19 mouse cellular contexts compared by ENCODE assay signal in genomic region chr3:138083073-138083637, GRCm38 (mm10). TPM values are rescaled to one million over a fixed set of nuclear protein-coding genes. Genes with fewer than 3 reads are reported as not detected.
DNase-seq lines count a peak whose midpoint lies in the region; ATAC-seq and TF ChIP-seq lines count a peak whose summit lies in the region.
"Had no signal": no experiment of that assay in that cellular context is flagged by ENCODE, and none has a peak within 500 bp of the region (broad histone marks: within the 10 kb centered on the region; RNA-seq: fewer than 3 reads in every experiment).

No protein-coding gene starts in this region.

- H3K9ac ChIP-seq in hindbrain, postnatal 0 days (replicated peaks; ENCODE audit: low read length): no peak overlapping the region
- no peak overlapping the region for H3K9ac ChIP-seq in hindbrain, embryonic 14.5 days
- H3K9ac ChIP-seq: liver, embryonic 13.5 days had no signal

- H3K4me3 ChIP-seq in hindbrain, postnatal 0 days (ENCODE audit: low read length): no peak overlapping the region
- no peak overlapping the region for H3K4me3 ChIP-seq in hindbrain, embryonic 14.5 days (replicated peaks; ENCODE audit: low read length)
- H3K4me3 ChIP-seq: embryonic facial prominence, embryonic 10.5 days; liver, embryonic 13.5 days; midbrain, embryonic 10.5 days; myocyte had no signal

- DNase-seq in frontal cortex, postnatal 14 days (ENCODE audit: low spot score in 2 of 2): no peak
- peak; percentile 12 for DNase-seq in hindbrain, postnatal 0 days (ENCODE audit: low spot score)
- DNase-seq in hindbrain, embryonic 14.5 days (ENCODE audit: low spot score): no peak
- DNase-seq in brain, embryonic 14.5 days (ENCODE audit: low read depth): peak; percentile 66
- peak; percentile 59 for DNase-seq in cerebellum, adult 9-11 months
- DNase-seq in embryo, embryonic 10.5 days (ENCODE audit: low spot score): no peak
- no peak for DNase-seq in urinary bladder, postnatal 4 days (ENCODE audit: low spot score in 2 of 2)
- DNase-seq: adrenal gland, postnatal 10 days; gastrocnemius, postnatal 10 days; kidney, adult 8-10 months; liver, embryonic 13.5 days; lung, postnatal 10 days had no signal

- TF ChIP-seq CTCF in hindbrain, postnatal 0 days (IDR thresholded peaks at IDR 0.05; ENCODE audit: low read depth): no peak
- no peak for TF ChIP-seq CTCF in brain, embryonic 14.5 days (IDR thresholded peaks at IDR 0.05; ENCODE audit: borderline replicate concordance, extremely low read depth, insufficient read depth, insufficient read length)

- H3K36me3 ChIP-seq in hindbrain, postnatal 0 days (ENCODE audit: insufficient read depth, low read length): no peaks in the 10 kb centered on the region
- H3K36me3 ChIP-seq in hindbrain, embryonic 14.5 days (replicated peaks; ENCODE audit: control insufficient read depth, insufficient read depth): no peaks in the 10 kb centered on the region
- H3K36me3 ChIP-seq: embryonic facial prominence, embryonic 10.5 days; G1E; liver, embryonic 13.5 days; midbrain, embryonic 10.5 days had no signal

- WGBS in hindbrain, postnatal 0 days: 76% methylated on average over 1 of the region's 1 CpGs
- 73% methylated on average over 1 of the region's 1 CpGs for WGBS in hindbrain, embryonic 14.5 days

- H3K27me3 ChIP-seq in hindbrain, postnatal 0 days (ENCODE audit: insufficient read depth, low read length): no peaks in the 10 kb centered on the region
- no peaks in the 10 kb centered on the region for H3K27me3 ChIP-seq in hindbrain, embryonic 14.5 days (ENCODE audit: control insufficient read depth, insufficient read depth, low read length)
- H3K27me3 ChIP-seq: liver, embryonic 13.5 days had no signal

- no peaks in the 10 kb centered on the region for H3K9me3 ChIP-seq in hindbrain, postnatal 0 days (ENCODE audit: low read length)
- no peaks in the 10 kb centered on the region for H3K9me3 ChIP-seq in hindbrain, embryonic 14.5 days (ENCODE audit: control insufficient read depth, low read length)
- H3K9me3 ChIP-seq: embryonic facial prominence, embryonic 10.5 days; G1E; liver, embryonic 13.5 days; midbrain, embryonic 10.5 days had no signal

- TF ChIP-seq POLR2A in brain, embryonic 14.5 days (IDR thresholded peaks at IDR 0.05; ENCODE audit: borderline replicate concordance, extremely low read depth, insufficient read depth, insufficient read length, poor library complexity, severe bottlenecking): no peak

- ATAC-seq in frontal cortex, adult (ENCODE audit: low TSS enrichment): peak; percentile 98
- ATAC-seq in hindbrain, postnatal 0 days: no peak
- ATAC-seq in hindbrain, embryonic 14.5 days (ENCODE audit: low FRiP score): no peak

- no peak overlapping the region for H3K4me2 ChIP-seq in hindbrain, postnatal 0 days (ENCODE audit: low read depth, low read length)
- H3K4me2 ChIP-seq in hindbrain, embryonic 14.5 days (replicated peaks): no peak overlapping the region
- H3K4me2 ChIP-seq: liver, embryonic 13.5 days had no signal

- H3K27ac ChIP-seq in hindbrain, postnatal 0 days: no peak overlapping the region
- no peak overlapping the region for H3K27ac ChIP-seq in hindbrain, embryonic 14.5 days
- H3K27ac ChIP-seq: embryonic facial prominence, embryonic 10.5 days; liver, embryonic 13.5 days; midbrain, embryonic 10.5 days had no signal

- no peaks in the 10 kb centered on the region for H3K4me1 ChIP-seq in hindbrain, postnatal 0 days (ENCODE audit: insufficient read depth, low read length)
- no peaks in the 10 kb centered on the region for H3K4me1 ChIP-seq in hindbrain, embryonic 14.5 days (replicated peaks; ENCODE audit: control insufficient read depth, insufficient read depth, low read length)
- H3K4me1 ChIP-seq: liver, embryonic 13.5 days had no signal

RNA-seq across cellular contexts. Expression of gene Gm5105, which starts 16.0 kb away (rescaled TPM):
- total RNA-seq in hindbrain, postnatal 0 days (2014; rRNA removed): not detected in 2 replicates
- 0.11 and 0.18 TPM in 2 replicates for polyA plus RNA-seq in hindbrain, postnatal 0 days (2015; fragmentation: Nextera tagmentation; extraction: Ambion mirVana)
- polyA plus RNA-seq in hindbrain, embryonic 14.5 days (2014; fragmentation: Nextera tagmentation; extraction: Ambion mirVana): 0.29 TPM in 1 of 2 replicates, not detected in the other
- polyA plus RNA-seq in brain, embryonic 14.5 days (2012; rRNA removed): 0.04 TPM in 1 of 2 replicates, not detected in the other
- total RNA-seq: layer of hippocampus, adult 18-20 months had no signal
- polyA plus RNA-seq: embryonic facial prominence, embryonic 10.5 days; G1E; liver, embryonic 13.5 days; midbrain, embryonic 10.5 days; thymus, postnatal 0 days had no signal

RNA-seq across cellular contexts. Expression of gene 1110002E22Rik, which starts 18.3 kb away (rescaled TPM):
- 0.10 and 0.22 TPM in 2 replicates for total RNA-seq in hindbrain, postnatal 0 days (2014; rRNA removed)
- 0.05 and 0.09 TPM in 2 replicates for polyA plus RNA-seq in hindbrain, postnatal 0 days (2015; fragmentation: Nextera tagmentation; extraction: Ambion mirVana)
- 0.07 and 0.10 TPM in 2 replicates for polyA plus RNA-seq in hindbrain, embryonic 14.5 days (2014; fragmentation: Nextera tagmentation; extraction: Ambion mirVana)
- 0.08 and 0.12 TPM in 2 replicates for polyA plus RNA-seq in brain, embryonic 14.5 days (2012; rRNA removed)

Comparison
In these comparisons a context has a peak if more than half of its experiments do, and no peak if none do; other contexts are left out.
1. DNase-seq: peak in hindbrain, postnatal 0 days (single experiment), brain, embryonic 14.5 days (single experiment) and cerebellum, adult 9-11 months (single experiment); none in frontal cortex, postnatal 14 days (0 of 2), hindbrain, embryonic 14.5 days (single experiment), embryo, embryonic 10.5 days (single experiment) and urinary bladder, postnatal 4 days (0 of 2).